Mouse (Mus musculus): ENCODE measurements at regions not wholly inside any gene's neighbourhood (a gene's known extent, or its start where the extent isn't known, plus 50 kb on each side); places are given as distances from the start of the nearest gene placed in this dataset.

DNA sequence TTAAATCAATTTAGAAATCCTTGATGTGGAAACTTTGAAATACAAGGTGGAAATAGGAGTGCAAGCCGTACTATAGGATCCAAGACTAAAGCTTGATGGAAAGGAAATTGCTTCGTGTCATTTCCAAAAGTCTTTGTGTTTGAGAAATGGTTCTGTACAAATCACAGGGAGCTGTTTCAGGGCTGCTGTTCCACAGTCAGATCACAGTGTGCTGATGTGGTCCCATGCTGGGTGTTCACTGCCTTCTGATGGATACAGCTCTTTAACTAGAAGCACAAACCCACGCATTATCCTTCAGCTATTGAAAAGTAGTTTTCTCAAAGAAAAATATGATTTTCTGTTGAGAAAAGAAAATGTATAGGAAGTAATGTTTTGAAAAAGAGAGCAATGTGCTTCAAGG, 391.3 kb downstream of the Arl4a start:
- TF ChIP-seq POLR2A (IDR thresholded peaks at IDR 0.05; ENCODE audit: extremely low read depth, insufficient read depth, low read length) = no peak
- TF ChIP-seq CTCF (IDR thresholded peaks at IDR 0.05; ENCODE audit: low read depth, low read length) = no peak
